In genomic region chr2:44490230-44490629, GRCm38 (mm10) we compare ENCODE assay signal across 16 mouse cellular contexts.
"Had no signal": no experiment of that assay in that cellular context is flagged by ENCODE, and none has a peak within 500 bp of the region (broad histone marks: within the 10 kb centered on the region; RNA-seq: fewer than 3 reads in every experiment).

No protein-coding gene starts in this region.

- H3K27me3 ChIP-seq: neural tube, embryonic 13.5 days; neural tube, embryonic 15.5 days; stomach, embryonic 15.5 days had no signal

- DNase-seq: retina, postnatal 1 day; right cerebral cortex, adult 18-20 months; right cerebral cortex, postnatal 14 days; right cerebral cortex, postnatal 25 days; right cerebral cortex, postnatal 4 days; spleen, adult 18-20 months; thymus, adult 18-20 months; thymus, adult 2 months; thymus, postnatal 14 days; thymus, postnatal 25 days; thymus, postnatal 36 days; thymus, postnatal 4 days had no signal

- H3K27ac ChIP-seq: neural tube, embryonic 13.5 days; neural tube, embryonic 15.5 days; stomach, embryonic 15.5 days; stomach, postnatal 0 days had no signal

- H3K9ac ChIP-seq: neural tube, embryonic 13.5 days; neural tube, embryonic 15.5 days; stomach, embryonic 15.5 days had no signal

- H3K9me3 ChIP-seq: neural tube, embryonic 13.5 days; neural tube, embryonic 15.5 days; stomach, embryonic 15.5 days had no signal

- H3K4me2 ChIP-seq: neural tube, embryonic 13.5 days; neural tube, embryonic 15.5 days; stomach, embryonic 15.5 days had no signal

- H3K36me3 ChIP-seq: neural tube, embryonic 13.5 days; neural tube, embryonic 15.5 days; stomach, embryonic 15.5 days had no signal

- H3K4me1 ChIP-seq: neural tube, embryonic 13.5 days; neural tube, embryonic 15.5 days; stomach, embryonic 15.5 days had no signal

- H3K4me3 ChIP-seq: neural tube, embryonic 13.5 days; neural tube, embryonic 15.5 days; stomach, embryonic 15.5 days had no signal
